Mouse (Mus musculus) cerebellum, adult 11-12 months (tissue): Measurements from ENCODE around the gene Robo2.

Source experiments
- DNase-seq: peaks from one replicate; pipeline ENCODE4 v3.0.0; 2022

Gene Robo2

GRCm38 (mm10) chr16:74411481-74412251 is at the start of gene Robo2:
TSS of gene Robo2 (minus strand) at chr16:74411825.
- peak; percentile 22 for DNase-seq

- DNase-seq = no peak
Observed at GRCm38 (mm10) chr16:74458138-74458537, 46.5 kb upstream of the Robo2 start.

GRCm38 (mm10) chr16:74457736-74458135 is 46.1 kb upstream of the Robo2 start:
- no peak for DNase-seq

- no peak for DNase-seq
Observed at GRCm38 (mm10) chr16:74456808-74457470, 45.3 kb upstream of the Robo2 start.

- no peak for DNase-seq
Observed at GRCm38 (mm10) chr16:74455179-74455578, 43.6 kb upstream of the Robo2 start.

- no peak for DNase-seq
Observed at GRCm38 (mm10) chr16:74448025-74448424, 36.4 kb upstream of the Robo2 start.

- DNase-seq = no peak
Observed at GRCm38 (mm10) chr16:74427071-74427470, 15.4 kb upstream of the Robo2 start.

GRCm38 (mm10) chr16:74420324-74420723 is 8.7 kb upstream of the Robo2 start:
- DNase-seq = no peak

- DNase-seq = peak; percentile 34
Observed at GRCm38 (mm10) chr16:74412471-74413291, 1.1 kb upstream of the Robo2 start.

GRCm38 (mm10) chr16:74411021-74411420 is 604 bp downstream of the Robo2 start:
- DNase-seq = no peak

- DNase-seq = no peak
Observed at GRCm38 (mm10) chr16:74410125-74410524, 1.5 kb downstream of the Robo2 start.

GRCm38 (mm10) chr16:74409548-74409947 is 2.1 kb downstream of the Robo2 start:
- DNase-seq = no peak

- DNase-seq = no peak
Observed at GRCm38 (mm10) chr16:74408566-74408965, 3.1 kb downstream of the Robo2 start.

GRCm38 (mm10) chr16:74397291-74397690 is 14.3 kb downstream of the Robo2 start:
- no peak for DNase-seq

GRCm38 (mm10) chr16:74395678-74396077 is 15.9 kb downstream of the Robo2 start:
- DNase-seq = no peak

GRCm38 (mm10) chr16:74379458-74379857 is 32.2 kb downstream of the Robo2 start:
- no peak for DNase-seq

- no peak for DNase-seq
Observed at GRCm38 (mm10) chr16:74375342-74375940, 36.2 kb downstream of the Robo2 start.

- DNase-seq = no peak
Observed at GRCm38 (mm10) chr16:74374540-74374939, 37.1 kb downstream of the Robo2 start.

GRCm38 (mm10) chr16:74373407-74373806 is 38.2 kb downstream of the Robo2 start:
- DNase-seq = no peak

- no peak for DNase-seq
Observed at GRCm38 (mm10) chr16:74372876-74373275, 38.7 kb downstream of the Robo2 start.

- DNase-seq = no peak
Observed at GRCm38 (mm10) chr16:74348437-74348836, 63.2 kb downstream of the Robo2 start.

GRCm38 (mm10) chr16:74338969-74339630 is 72.5 kb downstream of the Robo2 start:
- no peak for DNase-seq
